28 mouse cellular contexts compared by ENCODE assay signal in the genomic region with DNA sequence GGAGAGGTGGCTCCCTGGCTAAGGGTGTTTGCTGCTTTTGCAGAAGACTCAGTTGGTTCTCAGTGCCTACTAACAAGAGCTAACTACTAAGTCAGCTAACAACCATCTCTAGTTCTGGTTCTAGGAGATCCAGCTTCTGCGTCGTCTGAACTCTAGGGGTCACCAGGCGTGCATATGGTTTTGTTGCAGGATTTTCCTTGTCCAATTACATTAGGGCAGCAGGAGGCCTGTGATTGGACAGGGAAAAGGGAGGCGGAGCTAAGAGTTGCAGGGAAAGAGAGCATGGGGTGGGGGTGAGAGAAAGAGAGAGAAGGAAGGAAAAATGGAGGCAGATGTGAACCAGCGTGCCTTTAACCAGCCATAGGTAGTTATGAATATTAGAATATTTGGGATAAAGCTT.
DNase-seq lines count a peak whose midpoint lies in the region; ATAC-seq and TF ChIP-seq lines count a peak whose summit lies in the region.
"Had no signal": no experiment of that assay in that cellular context is flagged by ENCODE, and none has a peak within 500 bp of the region (broad histone marks: within the 10 kb centered on the region; RNA-seq: fewer than 3 reads in every experiment).

No protein-coding gene starts in this region.

- no peak overlapping the region for H3K9ac ChIP-seq in liver, embryonic 13.5 days
- H3K9ac ChIP-seq in liver, embryonic 12.5 days = no peak overlapping the region
- H3K9ac ChIP-seq in ES-E14 (ENCODE audit: insufficient read depth, low read depth, low read length, poor library complexity, severe bottlenecking) = peak overlapping the region; percentile 70; the same call in 1 of the 2 replicates
- no peak overlapping the region for H3K9ac ChIP-seq in hindbrain, embryonic 13.5 days
- H3K9ac ChIP-seq: forebrain, embryonic 13.5 days; heart, embryonic 13.5 days; hindbrain, embryonic 15.5 days; intestine, embryonic 15.5 days had no signal

- H3K27me3 ChIP-seq in liver, embryonic 13.5 days = no peaks in the 10 kb centered on the region
- no peaks in the 10 kb centered on the region for H3K27me3 ChIP-seq in liver, embryonic 12.5 days (replicated peaks)
- H3K27me3 ChIP-seq in hindbrain, embryonic 13.5 days = no peaks in the 10 kb centered on the region
- H3K27me3 ChIP-seq: forebrain, embryonic 13.5 days; heart, embryonic 13.5 days; hindbrain, embryonic 15.5 days; intestine, embryonic 15.5 days had no signal

- no peaks in the 10 kb centered on the region for H3K9me3 ChIP-seq in liver, embryonic 13.5 days (replicated peaks)
- H3K9me3 ChIP-seq in liver, embryonic 12.5 days (replicated peaks) = no peaks in the 10 kb centered on the region
- H3K9me3 ChIP-seq in ES-E14 (ENCODE audit: control insufficient read depth, insufficient read depth, low read depth, low read length) = no peaks in the 10 kb centered on the region
- H3K9me3 ChIP-seq in hindbrain, embryonic 13.5 days = no peaks in the 10 kb centered on the region
- H3K9me3 ChIP-seq: forebrain, embryonic 10.5 days; forebrain, embryonic 13.5 days; heart, embryonic 10.5 days; heart, embryonic 13.5 days; hindbrain, embryonic 15.5 days; intestine, embryonic 15.5 days had no signal

- in situ Hi-C loops in ES-E14 (cut with MboI; ENCODE audit: low sequenced_read_pairs in 2 of 2, unreplicated experiment in 2 of 2) = loop anchor here in 1 of 2 experiments (10.0 kb wide), 1 partner anchor 96 kb away; no protein-coding TSS in a partner anchor

- H3K4me1 ChIP-seq in liver, embryonic 13.5 days (replicated peaks) = 0 out of 2 replicates have a peak, but pooled peaks cover 5% of the 10 kb centered on the region
- no peaks in the 10 kb centered on the region for H3K4me1 ChIP-seq in liver, embryonic 12.5 days
- H3K4me1 ChIP-seq in ES-E14 (ENCODE audit: control insufficient read depth in 2 of 2, insufficient read depth in 2 of 2, low read length in 2 of 2, poor library complexity in 1 of 2) = peaks cover 2 to 3% of the 10 kb centered on the region in 2 experiments; a peak in 2 of 4 replicates
- H3K4me1 ChIP-seq in hindbrain, embryonic 13.5 days (replicated peaks) = no peaks in the 10 kb centered on the region
- H3K4me1 ChIP-seq: forebrain, embryonic 10.5 days; forebrain, embryonic 13.5 days; heart, embryonic 10.5 days; heart, embryonic 13.5 days; hindbrain, embryonic 15.5 days; intestine, embryonic 15.5 days had no signal

- no peak overlapping the region for H3K4me3 ChIP-seq in liver, embryonic 13.5 days (replicated peaks)
- no peak overlapping the region for H3K4me3 ChIP-seq in liver, embryonic 12.5 days
- peak overlapping the region; percentile 69 to 74; a peak in 3 of 4 replicates for H3K4me3 ChIP-seq in ES-E14 (ENCODE audit: insufficient read depth in 1 of 2, low read depth in 1 of 2, low read length in 2 of 2, poor library complexity in 1 of 2, severe bottlenecking in 1 of 2)
- H3K4me3 ChIP-seq in left cerebral cortex, adult 2 months = no peak overlapping the region
- H3K4me3 ChIP-seq in hindbrain, embryonic 13.5 days = no peak overlapping the region
- H3K4me3 ChIP-seq: forebrain, embryonic 10.5 days; forebrain, embryonic 13.5 days; heart, adult 2 months; heart, embryonic 10.5 days; heart, embryonic 13.5 days; hindbrain, embryonic 15.5 days; intestine, embryonic 15.5 days had no signal

- H3K27ac ChIP-seq in liver, embryonic 13.5 days = no peak overlapping the region
- no peak overlapping the region for H3K27ac ChIP-seq in liver, embryonic 12.5 days
- H3K27ac ChIP-seq in ES-E14 (ENCODE audit: insufficient read depth, low read depth, low read length, poor library complexity, severe bottlenecking) = peak overlapping the region; percentile 67; the same call in 1 of the 2 replicates
- H3K27ac ChIP-seq in left cerebral cortex, adult 2 months = no peak overlapping the region
- no peak overlapping the region for H3K27ac ChIP-seq in hindbrain, embryonic 13.5 days
- H3K27ac ChIP-seq: forebrain, embryonic 10.5 days; forebrain, embryonic 13.5 days; heart, adult 2 months; heart, embryonic 10.5 days; heart, embryonic 13.5 days; hindbrain, embryonic 15.5 days; intestine, embryonic 15.5 days had no signal

- peak; percentile 39; the same call in 1 of the 2 replicates for ATAC-seq in liver, embryonic 13.5 days (ENCODE audit: low read depth)
- no peak for ATAC-seq in liver, embryonic 12.5 days
- no peak for ATAC-seq in hindbrain, embryonic 13.5 days (ENCODE audit: low FRiP score)
- ATAC-seq: activated CD4-positive, CD25-positive, alpha-beta regulatory T cell, adult 4 months; CD4-positive, CD25-positive, alpha-beta regulatory T cell, adult 4 months; forebrain, embryonic 13.5 days; forebrain, embryonic 16.5 days; intestine, embryonic 15.5 days had no signal

- H3K36me3 ChIP-seq in liver, embryonic 13.5 days = peaks cover 13% of the 10 kb centered on the region; the same call in 1 of the 2 replicates
- H3K36me3 ChIP-seq in liver, embryonic 12.5 days = peaks cover 19% of the 10 kb centered on the region; the same call in 1 of the 2 replicates
- no peaks in the 10 kb centered on the region for H3K36me3 ChIP-seq in ES-E14 (ENCODE audit: control insufficient read depth, insufficient read depth, low read length, poor library complexity, severe bottlenecking)
- peaks cover 70% of the 10 kb centered on the region for H3K36me3 ChIP-seq in hindbrain, embryonic 13.5 days

- TF ChIP-seq CTCF in left cerebral cortex, adult 2 months (IDR thresholded peaks at IDR 0.05) = no peak

- DNase-seq in liver, embryonic 13.5 days = no peak
- DNase-seq in ES-E14 (ENCODE audit: low read depth, low spot score) (peak; percentile 40), ZHBTc4 (ENCODE audit: low read depth, low spot score) (peak; percentile 80)
- no peak for DNase-seq in kidney, postnatal 36 days
- no peak for DNase-seq in left cerebral cortex, adult 2 months (ENCODE audit: extremely low spot score in 1 of 2, low spot score in 2 of 2)
- DNase-seq: adrenal gland, adult 8-10 months; adrenal gland, postnatal 25 days; cerebellum, adult 11-12 months; cerebellum, adult 8-10 months; cerebellum, postnatal 10 days; cerebellum, postnatal 36 days; embryo, embryonic 11 days; gastrocnemius, postnatal 10 days; gastrocnemius, postnatal 36 days; heart, adult 2 months; heart, postnatal 14 days; heart, postnatal 4 days had no signal

- no peak overlapping the region for H3K4me2 ChIP-seq in liver, embryonic 13.5 days
- H3K4me2 ChIP-seq in liver, embryonic 12.5 days = no peak overlapping the region
- H3K4me2 ChIP-seq in hindbrain, embryonic 13.5 days = no peak overlapping the region
- H3K4me2 ChIP-seq: forebrain, embryonic 13.5 days; heart, embryonic 13.5 days; hindbrain, embryonic 15.5 days; intestine, embryonic 15.5 days had no signal

- intact Hi-C loops in left cerebral cortex, adult 2 months (cut with DNase I) = no loop called here

- 67% methylated on average over 5 of the region's 5 CpGs for WGBS in liver, embryonic 13.5 days (ENCODE audit: insufficient replicate concordance)
- 57% methylated on average over 5 of the region's 5 CpGs for WGBS in liver, embryonic 12.5 days (ENCODE audit: insufficient replicate concordance)
- 85% methylated on average over 5 of the region's 5 CpGs for WGBS in hindbrain, embryonic 13.5 days

TF ChIP-seq in ES-E14, 5 proteins besides CTCF, POLR2A, EP300 and RAD21:
- TF ChIP-seq ZNF384 (IDR thresholded peaks at IDR 0.05; ENCODE audit: low read depth, low read length) (no peak), MAFK (IDR thresholded peaks at IDR 0.05; ENCODE audit: insufficient read depth, low read depth, low read length) (no peak), ZC3H11A (IDR thresholded peaks at IDR 0.05; ENCODE audit: borderline replicate concordance, low read depth, low read length) (no peak), HCFC1 (IDR thresholded peaks at IDR 0.05; ENCODE audit: borderline replicate concordance, insufficient read depth, low read length) (no peak), CHD2 (IDR thresholded peaks at IDR 0.05; ENCODE audit: low read depth, low read length) (no peak)

Comparison
In these comparisons a context has a peak if more than half of its experiments do, and no peak if none do; other contexts are left out.
1. DNase-seq: peak in ES-E14 (single experiment) and ZHBTc4 (single experiment); none in liver, embryonic 13.5 days (single experiment), kidney, postnatal 36 days (0 of 2) and left cerebral cortex, adult 2 months (0 of 2).
2. H3K4me3 ChIP-seq: peak in ES-E14 (2 of 2); none in liver, embryonic 13.5 days (single experiment), liver, embryonic 12.5 days (single experiment), left cerebral cortex, adult 2 months (single experiment) and hindbrain, embryonic 13.5 days (single experiment).